Mouse (Mus musculus) heart, adult 2 months (tissue): Measurements from ENCODE around the gene Kcnq1. TPM values are rescaled to one million over a fixed set of nuclear protein-coding genes. Genes with fewer than 3 reads are reported as not detected.

Experiments used
- DNase-seq, 2 experiments: peaks; one replicate each; pipeline ENCODE4 v3.0.0; 2021
- H3K27ac ChIP-seq: fragments of 200-600 bp; 2 replicates; pipeline ENCODE4 v1.8.1; 2022
- H3K27me3 ChIP-seq: fragments of 200-500 bp; 2 replicates; pipeline ENCODE4 v1.6.1; 2012; ENCODE audit warnings: mild to moderate bottlenecking, low read length, inconsistent platforms, mixed read lengths; ENCODE audit not compliant: control insufficient read depth, insufficient read depth
- H3K36me3 ChIP-seq: fragments of 200-500 bp; 2 replicates; pipeline ENCODE4 v1.6.1; 2012; ENCODE audit warnings: low read length, inconsistent platforms; ENCODE audit not compliant: control insufficient read depth, insufficient read depth
- H3K4me1 ChIP-seq: fragments of 200-500 bp; 2 replicates; pipeline ENCODE4 v1.6.1; 2011; ENCODE audit warnings: low read length; ENCODE audit not compliant: control insufficient read depth, insufficient read depth
- H3K4me3 ChIP-seq: fragments of 200-600 bp; 2 replicates; pipeline ENCODE4 v1.8.1; 2022
- H3K79me2 ChIP-seq: fragments of 200-500 bp; replicated peaks from 2 replicates; pipeline ENCODE4 v1.6.1; 2012; ENCODE audit warnings: mild to moderate bottlenecking, inconsistent platforms, low read length, moderate library complexity, mixed read lengths; ENCODE audit not compliant: control insufficient read depth, insufficient read depth
- H3K9ac ChIP-seq: fragments of 200-500 bp; 2 replicates; pipeline ENCODE4 v1.6.1; 2012; ENCODE audit warnings: low read depth, mild to moderate bottlenecking, control low read depth, inconsistent platforms, low read length, mixed read lengths
- CTCF ChIP-seq: fragments of 200-600 bp; IDR thresholded peaks from 2 replicates; pipeline ENCODE4 v1.8.1; 2022; ENCODE audit warnings: antibody characterized with exemption, mild to moderate bottlenecking, moderate library complexity
- EP300 ChIP-seq: fragments of 200-500 bp; IDR thresholded peaks from 2 replicates; pipeline ENCODE4 v1.6.1; 2011; ENCODE audit warnings: low read depth, low read length, control low read depth; ENCODE audit not compliant: insufficient read depth
- POLR2A ChIP-seq: fragments of 200-500 bp; IDR thresholded peaks from 2 replicates; pipeline ENCODE4 v1.6.1; 2011; ENCODE audit warnings: mild to moderate bottlenecking, low read depth, low read length, control low read depth; ENCODE audit not compliant: insufficient read depth
- whole genome bisulfite sequencing: fragments of 180-500 bp; shearing (Covaris S2); methylation state at CpG from one replicate; pipeline ENCODE4 v1.1.7; 2018; 5-methylcytosine and 5-hydroxymethylcytosine counted together
- intact Hi-C: fragments of 180-260 bp; cut with DNase I; formaldehyde crosslinking; loops from one replicate; pipeline ENCODE4 v1.15.1; 2025
- polyA plus RNA-seq: library from polyadenylated mRNA; depleted of rRNA; stranded (reverse); fragments of >200 nt; gene quantifications from 2 replicates; pipeline ENCODE4 v1.2.3, GENCODE M21; 2012
- total RNA-seq, 2 experiments: library from RNA; stranded (reverse); gene quantifications; 2 replicates each; pipeline ENCODE4 v1.2.3; 2021

Gene Kcnq1
- total and polyA plus RNA-seq, 3 experiments = 32.4 to 42.0 (median 34.2) TPM

DNA sequence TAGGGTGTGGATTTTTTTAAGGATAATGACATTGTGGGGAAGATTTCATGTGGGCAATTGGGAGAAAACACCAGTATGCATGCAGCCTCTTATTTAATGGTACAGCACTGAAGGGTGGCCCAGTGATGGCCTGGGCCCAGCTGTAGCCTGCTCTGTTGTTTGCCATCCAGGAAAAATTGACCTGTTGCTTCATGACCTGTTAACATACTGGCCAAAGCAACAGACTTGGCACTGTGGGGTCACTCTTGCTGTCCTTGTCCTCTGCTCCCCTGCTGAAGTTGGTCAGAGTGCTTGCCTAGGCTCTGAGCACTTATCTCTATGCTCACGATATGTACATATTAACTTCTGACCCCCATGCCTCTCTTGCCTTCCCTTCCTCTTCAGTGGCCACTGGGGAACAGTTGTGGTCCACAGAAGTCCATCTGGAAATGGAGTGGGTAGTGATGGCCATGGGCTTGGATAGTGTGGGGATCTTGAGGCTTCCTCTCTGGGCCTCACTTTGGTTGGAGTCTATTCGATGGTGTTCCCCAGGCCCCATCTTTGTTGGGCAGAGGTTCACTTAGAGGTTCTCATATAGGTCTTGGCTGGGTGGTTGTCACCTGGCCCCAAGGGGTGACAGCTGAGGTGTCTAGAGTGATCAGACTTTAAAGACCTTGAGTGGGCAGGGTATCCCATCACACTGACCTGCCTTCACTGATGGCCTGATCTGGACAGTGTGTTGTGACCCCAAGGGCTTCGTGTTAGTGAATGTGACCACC, 84.0 kb downstream of the Kcnq1 start:
- Histone ChIP-seq H3K27me3 (no peaks in the 10 kb centered on the region), H3K4me3 (no peak overlapping the region), H3K36me3 (no peaks in the 10 kb centered on the region), H3K9ac (no peak overlapping the region), H3K79me2 (no peaks in the 10 kb centered on the region), H3K4me1 (no peaks in the 10 kb centered on the region), H3K27ac (no peak overlapping the region)
- peak in 1 of 2 experiments; percentile 7 for DNase-seq
- WGBS = 93% methylated on average over 3 of the region's 3 CpGs
- intact Hi-C loops = no loop called here
- TF ChIP-seq POLR2A (no peak), EP300 (no peak), CTCF (no peak)

DNA sequence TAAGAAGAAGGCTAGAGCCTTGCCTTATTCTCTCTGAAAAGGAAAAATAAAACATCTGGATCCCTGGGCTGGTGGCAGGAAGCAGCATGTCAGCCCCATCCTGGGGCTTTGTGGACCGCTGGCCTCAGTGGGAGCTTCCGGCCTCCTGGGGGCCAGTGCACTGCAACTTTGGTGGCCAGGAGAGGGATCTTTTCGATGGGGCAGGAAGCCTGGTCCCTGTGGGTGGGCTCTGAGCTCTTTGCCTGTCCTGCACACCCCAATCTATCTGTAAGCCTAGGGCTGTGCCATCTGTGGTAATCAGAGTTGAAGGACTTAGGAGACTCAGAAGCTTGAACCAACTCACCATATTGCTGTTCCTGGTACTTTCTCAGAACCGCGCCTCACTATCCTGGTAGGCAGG, 84.7 kb downstream of the Kcnq1 start:
- Histone ChIP-seq H3K79me2 (no peaks in the 10 kb centered on the region), H3K27me3 (no peaks in the 10 kb centered on the region), H3K36me3 (no peaks in the 10 kb centered on the region), H3K9ac (no peak overlapping the region), H3K4me1 (no peaks in the 10 kb centered on the region), H3K27ac (no peak overlapping the region), H3K4me3 (no peak overlapping the region)
- DNase-seq = peak in 1 of 2 experiments; percentile 14
- 77% methylated on average over 5 of the region's 5 CpGs for WGBS
- intact Hi-C loops = no loop called here
- TF ChIP-seq CTCF (no peak), EP300 (no peak), POLR2A (no peak)

DNA sequence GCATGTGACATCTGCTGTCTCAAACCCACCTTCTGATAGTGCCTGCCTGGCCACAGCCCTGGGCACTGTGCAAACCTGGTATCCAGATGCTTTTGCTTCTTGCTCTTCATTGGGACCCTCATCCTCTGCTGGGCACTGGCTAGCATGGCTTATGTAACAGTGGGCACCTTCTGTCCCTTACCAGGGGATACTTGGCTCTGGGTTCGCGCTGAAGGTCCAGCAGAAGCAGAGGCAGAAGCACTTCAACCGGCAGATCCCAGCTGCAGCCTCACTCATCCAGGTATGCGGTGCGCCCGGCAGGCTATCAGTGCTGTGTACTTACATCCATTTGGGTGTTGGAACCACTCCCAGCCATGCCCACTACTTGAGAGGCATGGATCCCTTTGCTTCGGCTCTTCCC, 86.2 kb downstream of the Kcnq1 start:
- TF ChIP-seq EP300 = no peak
- no peak for TF ChIP-seq CTCF
- Histone ChIP-seq H3K27me3 (no peaks in the 10 kb centered on the region), H3K4me1 (no peaks in the 10 kb centered on the region), H3K79me2 (no peaks in the 10 kb centered on the region), H3K9ac (no peak overlapping the region), H3K36me3 (no peaks in the 10 kb centered on the region), H3K27ac (no peak overlapping the region), H3K4me3 (no peak overlapping the region)
- intact Hi-C loops = no loop called here
- WGBS = 79% methylated on average over 7 of the region's 7 CpGs
- peak in 1 of 2 experiments; percentile 12 for DNase-seq

DNA sequence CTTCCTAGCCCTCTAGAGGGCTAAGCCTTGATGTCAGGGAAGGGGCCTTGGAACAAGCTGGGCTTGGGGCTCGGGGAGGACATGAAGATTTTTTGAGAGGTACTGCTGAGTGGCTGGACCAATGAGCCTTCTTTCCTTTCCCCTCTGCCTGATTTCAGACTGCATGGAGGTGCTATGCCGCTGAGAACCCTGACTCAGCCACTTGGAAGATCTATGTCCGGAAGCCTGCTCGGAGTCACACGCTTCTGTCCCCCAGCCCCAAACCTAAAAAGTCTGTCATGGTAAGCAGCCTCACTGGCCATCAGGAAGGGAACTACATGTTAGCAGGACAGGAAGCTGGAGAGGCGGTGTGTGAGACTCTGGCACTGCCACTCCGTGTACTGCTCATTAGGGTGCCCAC, 87.9 kb downstream of the Kcnq1 start:
- 94% methylated on average over 7 of the region's 7 CpGs for WGBS
- DNase-seq = peak in 1 of 2 experiments; percentile 11
- no peaks in the 10 kb centered on the region for H3K36me3 ChIP-seq
- no peak overlapping the region for H3K4me3 ChIP-seq
- intact Hi-C loops = no loop called here
- H3K27ac ChIP-seq = no peak overlapping the region
- no peaks in the 10 kb centered on the region for H3K27me3 ChIP-seq
- TF ChIP-seq EP300 (no peak), POLR2A (no peak), CTCF (no peak)
- no peaks in the 10 kb centered on the region for H3K79me2 ChIP-seq
- H3K9ac ChIP-seq = no peak overlapping the region
- H3K4me1 ChIP-seq = no peaks in the 10 kb centered on the region

DNA sequence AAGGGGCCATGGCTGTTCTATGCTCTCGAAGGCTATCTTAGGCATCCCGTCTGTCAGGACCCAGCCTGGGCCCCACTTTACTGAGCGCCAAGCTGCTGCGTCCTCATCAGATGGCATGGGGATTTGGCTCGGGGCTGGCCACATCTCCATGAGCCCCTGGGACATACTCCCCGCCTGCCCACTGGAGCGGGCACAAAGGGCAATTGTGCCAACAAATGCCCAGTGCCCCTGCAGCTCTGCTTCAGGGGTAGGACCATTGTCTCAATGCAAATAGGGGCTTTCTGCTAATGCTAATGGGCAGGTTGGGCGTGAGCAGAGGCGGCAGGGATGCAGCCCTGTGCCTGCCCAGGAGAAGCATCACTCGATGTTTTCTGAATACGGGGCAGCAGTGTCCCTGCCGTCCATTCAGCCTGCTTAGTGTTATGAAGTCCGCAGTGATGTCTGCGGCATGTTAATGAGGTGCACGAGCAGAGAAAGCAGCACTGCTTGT, 91.8 kb downstream of the Kcnq1 start:
- Histone ChIP-seq H3K27ac (no peak overlapping the region), H3K36me3 (no peaks in the 10 kb centered on the region), H3K27me3 (no peaks in the 10 kb centered on the region), H3K4me3 (no peak overlapping the region), H3K9ac (no peak overlapping the region), H3K4me1 (no peaks in the 10 kb centered on the region), H3K79me2 (no peaks in the 10 kb centered on the region)
- TF ChIP-seq EP300 (no peak), CTCF (no peak), POLR2A (no peak)
- intact Hi-C loops = no loop called here
- 74% methylated on average over 15 of the region's 15 CpGs for WGBS
- peak in 1 of 2 experiments; percentile 11 for DNase-seq

DNA sequence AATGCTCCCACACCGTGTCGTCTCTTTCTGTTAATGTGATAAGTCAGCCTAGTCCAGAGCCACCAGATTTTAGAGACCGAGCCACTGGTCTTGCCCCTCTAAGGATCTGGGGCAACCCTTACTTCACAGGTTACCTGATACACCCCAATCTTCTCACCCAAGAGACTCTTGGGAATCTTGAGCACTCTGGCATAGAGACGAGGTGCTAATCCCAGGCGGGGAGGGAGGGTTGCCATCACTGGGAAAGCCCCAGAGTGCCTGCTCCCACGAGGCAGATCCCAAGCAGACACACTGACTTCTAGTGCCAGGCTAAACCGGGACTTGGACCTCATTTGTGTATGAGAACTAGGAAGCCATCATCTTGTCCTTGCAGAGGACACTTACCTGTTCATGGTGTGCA, 92.3 kb downstream of the Kcnq1 start:
- Histone ChIP-seq H3K9ac (no peak overlapping the region), H3K27me3 (no peaks in the 10 kb centered on the region), H3K27ac (no peak overlapping the region), H3K36me3 (no peaks in the 10 kb centered on the region), H3K4me3 (no peak overlapping the region), H3K4me1 (no peaks in the 10 kb centered on the region), H3K79me2 (no peaks in the 10 kb centered on the region)
- peak in 1 of 2 experiments; percentile 6 for DNase-seq
- 63% methylated on average over 7 of the region's 7 CpGs for WGBS
- intact Hi-C loops = no loop called here
- TF ChIP-seq CTCF (no peak), POLR2A (no peak), EP300 (no peak)
